Mouse (Mus musculus) kidney, adult 2 months (tissue): ENCODE measurements at regions not wholly inside any gene's neighbourhood (a gene's known extent, or its start where the extent isn't known, plus 50 kb on each side); places are given as distances from the start of the nearest gene placed in this dataset.

Experiments
- CTCF ChIP-seq: fragments of 200-500 bp; conservative IDR thresholded peaks from 2 replicates; pipeline ENCODE4 v1.5.1; 2011; ENCODE audit warnings: low read depth, mild to moderate bottlenecking, control low read depth, low read length, moderate library complexity, mixed read lengths; ENCODE audit not compliant: insufficient read depth, insufficient read length
- POLR2A ChIP-seq: fragments of 200-500 bp; IDR thresholded peaks from one replicate; pipeline ENCODE4 v1.6.1; 2011; ENCODE audit warnings: low read depth, low read length, control low read depth

- TF ChIP-seq CTCF (no peak), POLR2A (no peak)
Observed at GRCm38 (mm10) chr17:62248011-62248410, 633.1 kb downstream of the Efna5 start.
